Mouse (Mus musculus) WW6 (cell line): ENCODE measurements at regions not wholly inside any gene's neighbourhood (a gene's known extent, or its start where the extent isn't known, plus 50 kb on each side); places are given as distances from the start of the nearest gene placed in this dataset.

ENCODE experiments used
- DNase-seq: peaks from one replicate; pipeline ENCODE4 v3.0.0-alpha.2; 2013; ENCODE audit warnings: low read depth, low spot score

DNA sequence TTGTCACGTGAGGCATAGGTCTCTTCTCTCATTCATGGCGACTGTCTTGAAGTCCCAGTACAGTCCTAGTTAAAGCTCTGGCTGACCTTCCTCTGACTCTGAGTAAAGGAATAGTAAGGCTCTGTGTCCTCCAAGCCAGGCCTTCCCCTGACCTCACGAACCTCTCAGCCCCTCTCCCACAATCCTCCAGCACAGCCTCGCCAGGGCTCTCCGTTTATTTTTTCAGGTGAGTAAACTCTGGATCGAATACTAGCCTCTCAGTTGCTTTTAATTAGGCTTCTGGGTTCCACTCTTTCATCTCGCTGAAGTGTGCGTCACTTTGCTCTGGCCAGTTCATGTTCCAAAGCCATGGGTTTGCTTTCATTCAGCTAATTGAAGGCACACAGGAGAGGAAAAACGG, 133.8 kb downstream of the Mylk4 start:
- DNase-seq: no peak

GRCm38 (mm10) chr13:32643030-32643750, 140.6 kb downstream of the Mylk4 start:
- no peak for DNase-seq

DNA sequence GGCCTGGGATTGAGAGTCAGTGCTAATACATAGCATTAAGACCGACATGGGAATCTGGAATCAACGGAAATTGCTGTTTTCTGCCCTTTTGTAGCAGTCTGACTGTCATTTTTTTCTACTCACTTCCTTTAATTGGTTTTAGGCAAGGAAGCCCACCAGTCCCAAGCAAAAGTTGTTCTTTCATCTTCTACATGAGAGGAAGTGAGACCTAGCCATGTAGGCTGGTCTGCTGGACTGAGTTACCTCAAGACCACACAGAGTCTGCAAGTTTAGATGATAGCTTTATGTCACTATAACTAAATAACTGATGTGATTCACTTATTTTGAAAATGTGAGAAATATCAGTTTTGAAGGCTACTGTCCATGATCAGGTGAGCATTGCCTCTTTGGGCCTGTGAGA, 142.8 kb downstream of the Mylk4 start:
- no peak for DNase-seq

DNA sequence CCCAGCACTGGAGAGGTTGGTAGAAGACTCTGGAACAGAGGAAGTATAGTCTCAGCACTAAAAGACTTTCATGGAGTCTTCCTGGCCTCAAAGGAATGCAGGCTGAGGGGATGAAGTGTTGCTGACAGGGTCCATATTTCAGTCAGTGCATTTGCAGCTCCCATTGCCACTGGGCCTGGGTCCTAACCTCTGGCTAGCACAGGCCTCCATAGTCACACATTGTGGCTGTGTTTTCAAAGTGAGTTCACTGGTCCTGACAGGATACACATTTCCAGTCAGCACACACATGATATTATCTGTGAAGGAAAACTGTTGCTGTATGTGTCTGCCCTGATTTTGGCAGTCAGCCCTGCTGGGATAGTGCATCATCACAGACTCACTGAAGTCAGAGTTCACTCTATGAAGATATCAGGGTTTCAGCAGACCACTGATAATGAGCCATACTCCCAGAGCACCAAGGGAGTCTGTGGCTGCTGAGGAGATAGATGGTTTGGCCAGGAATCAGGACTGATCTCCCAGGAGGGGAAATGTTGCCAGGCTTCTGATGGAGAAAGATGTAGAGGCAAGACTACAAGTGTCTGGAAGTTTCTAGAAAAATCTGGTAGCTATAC, 153.5 kb downstream of the Mylk4 start:
- no peak for DNase-seq

GRCm38 (mm10) chr13:32613916-32614315, 169.8 kb downstream of the Mylk4 start:
- no peak for DNase-seq

DNA sequence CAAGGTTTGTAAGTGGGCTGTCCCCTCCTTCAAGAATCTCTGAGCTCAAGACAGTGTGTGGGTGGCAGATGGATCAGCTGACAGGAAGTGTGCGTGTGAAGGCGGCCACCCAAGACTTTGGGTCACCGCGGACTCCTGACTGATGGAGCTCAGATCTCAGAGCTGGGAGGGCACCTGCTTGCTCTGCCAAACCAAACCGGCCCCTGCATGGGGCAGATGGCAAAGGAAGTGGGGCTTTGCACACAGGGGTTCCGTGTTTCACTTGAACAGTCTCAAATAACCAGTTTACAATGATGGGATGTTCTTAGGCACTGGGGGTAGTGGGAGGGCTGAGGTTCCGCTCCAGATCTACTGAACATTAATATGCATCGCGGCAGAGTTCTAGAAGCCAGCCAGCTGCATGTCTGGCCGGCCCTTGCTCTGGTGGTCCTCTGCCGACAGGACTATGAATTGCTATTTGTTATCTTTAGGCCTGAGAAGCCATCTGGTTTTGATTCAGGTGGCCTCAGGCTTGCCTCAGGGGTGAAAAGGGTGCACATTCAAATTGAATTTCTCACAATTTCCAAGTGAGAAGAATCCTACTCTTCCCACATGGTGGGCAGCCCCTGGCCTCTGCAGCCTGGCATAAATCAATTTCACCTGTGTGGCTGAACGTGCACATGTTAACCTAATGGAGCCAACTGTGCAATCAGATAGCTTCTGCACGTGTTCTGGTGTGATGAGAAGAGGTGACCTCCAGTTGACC, 172.0 kb downstream of the Mylk4 start:
- no peak for DNase-seq

DNA sequence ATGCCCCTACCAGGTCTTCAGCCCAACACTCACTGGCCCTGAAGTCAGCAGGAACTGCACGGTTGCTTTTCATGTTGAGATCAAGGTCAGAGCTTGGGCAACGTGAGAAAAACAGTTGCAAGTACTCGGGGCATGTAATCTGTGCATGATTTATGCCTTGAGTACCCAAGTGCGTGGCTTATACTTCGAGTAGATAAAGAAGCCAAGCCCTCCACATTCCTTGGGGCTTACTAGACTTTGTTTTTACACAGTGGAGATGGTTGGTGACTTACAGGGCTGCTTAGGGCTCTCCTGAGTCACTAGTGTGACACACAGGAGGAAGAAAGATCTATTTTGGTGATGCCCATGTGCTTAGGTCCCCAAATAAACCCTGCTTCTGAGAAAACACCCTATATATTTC, 172.8 kb downstream of the Mylk4 start:
- DNase-seq: no peak

DNA sequence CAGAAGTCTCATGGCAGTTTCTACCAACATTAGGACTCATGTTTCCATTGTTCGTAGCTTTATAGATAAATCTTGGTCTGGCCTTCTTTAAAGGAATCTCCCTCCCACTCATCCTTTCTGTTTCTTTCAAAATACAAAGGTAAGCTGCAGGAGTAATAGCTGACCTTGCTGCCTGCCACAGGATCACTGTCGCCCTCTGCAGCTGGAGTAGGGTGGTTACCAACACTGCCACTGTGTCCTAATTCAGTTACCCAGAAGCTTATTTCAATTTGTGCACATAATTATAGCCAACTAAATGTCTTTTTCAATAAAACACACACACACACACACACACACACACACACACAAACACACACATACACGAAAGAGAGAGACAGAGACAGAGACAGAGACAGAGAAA, 175.3 kb downstream of the Mylk4 start:
- no peak for DNase-seq

DNA sequence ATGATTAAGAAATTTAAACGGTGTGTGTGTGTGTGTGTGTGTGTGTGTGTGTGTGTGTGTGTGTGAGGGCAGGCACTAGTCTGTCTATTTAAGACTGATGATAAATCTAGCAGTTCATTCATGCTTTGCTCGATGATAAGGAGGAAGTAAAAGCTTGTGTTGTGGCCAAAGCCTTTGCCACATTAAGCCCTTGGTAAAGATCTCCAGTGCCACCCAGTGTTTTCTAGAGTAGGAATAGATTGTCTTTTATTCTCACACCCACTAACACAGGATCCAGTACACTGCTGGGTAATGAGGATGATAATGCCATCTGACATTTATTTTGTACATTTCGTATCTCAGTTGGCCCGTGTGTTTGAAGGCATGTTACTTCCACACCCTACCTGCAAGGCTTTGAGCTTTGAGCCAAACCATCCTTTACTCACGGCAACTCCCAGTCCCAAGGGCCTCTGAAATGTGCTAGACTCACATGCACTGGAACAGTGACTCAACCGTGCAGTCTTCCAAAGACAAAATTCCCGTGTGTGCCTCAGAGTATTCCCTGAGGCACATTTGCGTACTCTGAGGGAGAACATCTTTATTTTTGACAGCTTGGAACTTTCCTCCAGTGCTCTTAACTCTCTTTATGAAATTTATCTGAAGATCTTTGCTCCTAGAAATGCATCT, 179.7 kb downstream of the Mylk4 start:
- DNase-seq: no peak

- no peak for DNase-seq
Observed at GRCm38 (mm10) chr13:32601315-32601714, 182.4 kb downstream of the Mylk4 start.

DNA sequence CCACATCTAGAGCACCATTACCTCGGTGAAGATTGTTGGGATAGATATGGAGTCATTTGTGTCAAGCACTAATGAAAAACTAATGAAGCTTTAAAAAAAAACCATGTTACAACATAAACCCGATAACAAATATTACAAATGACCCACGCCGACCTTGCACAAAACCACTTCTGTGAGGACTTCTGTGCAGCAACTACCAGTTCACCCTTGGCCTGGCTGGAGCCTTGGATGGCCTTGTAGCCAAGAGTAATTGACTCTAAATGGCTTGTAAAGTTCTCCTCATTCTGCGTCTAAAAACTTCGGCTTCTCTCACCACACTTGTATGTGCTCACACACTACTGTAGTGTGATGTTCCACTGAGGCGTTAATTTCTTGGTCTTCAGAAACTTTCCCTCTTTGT, 190.1 kb downstream of the Mylk4 start:
- no peak for DNase-seq

- DNase-seq: no peak
Observed at GRCm38 (mm10) chr13:32593131-32593530, 190.6 kb downstream of the Mylk4 start.

GRCm38 (mm10) chr13:32581598-32581997, 202.2 kb downstream of the Mylk4 start:
- no peak for DNase-seq

DNA sequence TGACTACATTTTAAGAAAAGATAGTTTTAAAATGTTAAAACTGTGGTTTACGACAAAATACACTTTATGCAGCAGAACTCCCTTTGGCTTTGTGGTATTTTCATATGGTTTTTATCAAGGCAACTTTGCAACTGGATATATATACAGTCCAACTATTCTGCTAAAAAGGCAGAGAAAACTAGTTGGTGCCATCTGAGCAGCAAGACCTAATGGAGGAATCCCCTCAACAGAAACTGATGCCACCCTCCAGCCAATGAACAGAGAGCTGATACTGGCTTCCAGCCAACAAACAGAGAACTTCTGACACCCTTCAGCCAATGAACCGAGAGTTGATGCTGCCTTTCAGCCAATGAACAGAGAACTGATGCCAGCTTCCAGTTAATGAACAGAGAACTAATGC, 215.9 kb downstream of the Mylk4 start:
- DNase-seq: no peak

DNA sequence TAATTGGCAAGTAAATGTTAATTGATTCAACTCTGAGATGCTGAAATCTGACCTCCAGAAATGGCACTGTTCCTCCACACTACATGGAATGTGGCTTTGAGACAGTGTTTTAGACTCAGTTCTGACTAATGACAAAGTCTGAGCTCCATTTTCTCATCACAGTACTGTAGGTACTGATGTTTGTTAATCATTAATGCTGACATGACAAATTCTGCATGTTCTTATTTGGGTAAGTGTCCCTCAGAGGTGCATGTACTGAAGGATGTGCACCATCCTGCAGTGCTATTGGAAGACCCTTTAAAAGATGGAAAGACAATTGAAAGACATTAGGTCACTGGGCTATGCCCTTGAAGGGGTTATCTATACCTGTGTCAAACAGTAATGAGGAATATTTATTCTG, 222.1 kb upstream of the Gmds start:
- no peak for DNase-seq

DNA sequence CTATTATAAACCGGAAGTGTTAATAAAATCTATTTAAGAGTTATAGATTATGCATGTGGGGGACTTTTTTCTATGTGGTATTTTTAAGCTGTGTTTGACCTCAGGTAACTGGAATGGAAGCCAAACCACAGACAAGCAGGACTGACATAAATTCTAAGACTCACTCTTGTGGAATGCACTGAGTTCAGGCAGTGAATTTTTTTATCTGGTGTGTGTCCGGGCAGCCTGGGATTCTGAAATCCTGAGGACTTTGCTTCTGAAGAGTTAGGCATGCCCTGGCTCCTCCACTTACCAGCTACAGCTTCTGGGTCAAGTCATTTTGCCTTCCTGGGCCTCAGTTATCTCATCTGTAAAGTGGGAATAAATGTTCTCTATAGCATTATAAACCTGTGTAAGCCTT, 217.9 kb upstream of the Gmds start:
- no peak for DNase-seq

DNA sequence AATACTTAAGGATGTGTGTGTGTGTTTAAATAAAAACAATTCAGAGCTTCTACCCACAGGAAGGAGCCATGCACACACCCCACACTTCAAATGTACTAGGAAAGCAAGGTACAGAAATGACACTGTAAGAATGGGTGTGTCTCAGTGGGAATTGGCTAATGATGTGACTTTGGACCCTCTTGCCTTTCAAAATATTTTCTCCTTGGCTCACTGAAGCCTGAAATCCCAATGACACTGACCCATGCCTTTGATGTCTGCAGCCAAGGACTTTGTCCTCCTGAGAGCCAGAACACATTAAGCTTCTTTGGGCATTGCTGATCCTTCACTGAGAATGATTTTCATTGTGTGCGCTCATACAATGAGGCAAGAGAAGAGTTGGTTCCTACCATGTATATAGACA, 216.5 kb upstream of the Gmds start:
- DNase-seq: no peak

DNA sequence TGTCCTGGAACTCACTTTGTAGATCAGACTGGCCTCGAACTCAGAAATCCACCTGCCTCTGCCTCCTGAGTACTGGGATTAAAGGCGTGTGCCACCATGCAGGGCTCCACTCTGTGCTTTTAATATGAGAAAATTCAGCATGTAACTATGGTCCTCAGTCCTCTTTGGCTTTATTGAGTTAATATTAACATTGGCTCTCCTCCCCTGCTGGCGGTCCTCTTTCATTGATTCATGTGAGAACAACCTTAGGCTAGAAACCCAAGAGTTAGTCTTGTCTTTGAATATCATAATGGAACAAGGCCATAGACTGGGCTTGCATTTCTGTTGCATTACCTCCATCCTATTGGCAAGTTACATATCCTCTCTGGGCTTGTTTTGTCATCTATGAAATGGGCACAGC, 216.1 kb upstream of the Gmds start:
- no peak for DNase-seq

DNA sequence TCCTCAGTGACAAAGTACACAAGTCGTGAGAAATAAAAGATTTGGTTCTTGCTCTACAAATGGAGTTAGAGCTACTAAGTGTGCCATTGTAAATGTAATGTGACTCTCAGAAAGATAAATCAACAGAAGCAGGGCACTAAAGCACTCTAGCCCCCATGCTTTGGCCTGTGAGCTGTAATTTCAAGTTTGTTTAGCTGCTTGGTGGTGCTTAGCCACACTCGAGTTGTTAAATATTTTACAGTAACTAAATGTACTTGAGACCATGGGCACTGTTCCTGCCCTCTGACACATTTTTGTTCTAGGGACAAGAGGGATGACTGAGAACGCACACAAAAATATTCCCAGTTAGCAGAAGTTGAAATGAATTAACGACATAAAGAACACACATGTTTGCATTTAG, 214.6 kb upstream of the Gmds start:
- no peak for DNase-seq

DNA sequence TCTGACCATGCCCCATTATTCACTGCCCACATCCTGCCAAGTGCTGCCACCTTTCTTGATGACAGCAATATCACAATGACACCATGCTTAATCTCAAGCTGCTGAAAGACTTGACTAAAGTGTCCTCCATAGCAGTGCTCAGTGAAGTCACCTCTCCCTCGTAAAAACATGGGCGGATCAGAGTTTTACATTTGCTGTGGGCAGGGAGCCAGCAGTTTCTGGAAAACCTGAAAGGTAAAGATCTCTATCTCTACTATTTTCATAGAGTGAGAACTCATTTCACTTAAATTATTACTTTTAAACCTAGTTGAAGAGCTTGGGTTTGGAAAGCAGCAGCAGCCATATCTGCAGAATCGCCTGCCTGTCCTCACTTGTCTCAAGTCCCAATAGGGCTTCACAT, 211.6 kb upstream of the Gmds start:
- DNase-seq: no peak

- no peak for DNase-seq
Observed at GRCm38 (mm10) chr13:32547126-32547525, 208.6 kb upstream of the Gmds start.

GRCm38 (mm10) chr13:32544986-32545740, 206.6 kb upstream of the Gmds start:
- DNase-seq: no peak
